Mouse (Mus musculus) left cerebral cortex, postnatal 10 days (tissue): ENCODE measurements around the gene Sirt1. TPM values are rescaled to one million over a fixed set of nuclear protein-coding genes. Genes with fewer than 3 reads are reported as not detected.
"Not testable (repeated sequence)": the region's sequence is repeated elsewhere in the genome, so short reads cannot be mapped to it uniquely, and the experiment has no call there.

Experiments
- DNase-seq, 2 experiments: peaks; one replicate each; pipeline ENCODE4 v3.0.0; 2021 to 2022; ENCODE audit warnings: low spot score in 2 of 2, mixed read lengths in 1 of 2; ENCODE audit errors: extremely low spot score in 1 of 2
- intact Hi-C: fragments of 180-260 bp; cut with DNase I; formaldehyde crosslinking; loops from one replicate; pipeline ENCODE4 v1.15.1; 2025
- total RNA-seq, 2 experiments: library from RNA; stranded (reverse); gene quantifications; 2 replicates each; pipeline ENCODE4 v1.2.3; 2021

Gene Sirt1
- total RNA-seq, 2 experiments from 2014 or later = 12.8 TPM

DNA sequence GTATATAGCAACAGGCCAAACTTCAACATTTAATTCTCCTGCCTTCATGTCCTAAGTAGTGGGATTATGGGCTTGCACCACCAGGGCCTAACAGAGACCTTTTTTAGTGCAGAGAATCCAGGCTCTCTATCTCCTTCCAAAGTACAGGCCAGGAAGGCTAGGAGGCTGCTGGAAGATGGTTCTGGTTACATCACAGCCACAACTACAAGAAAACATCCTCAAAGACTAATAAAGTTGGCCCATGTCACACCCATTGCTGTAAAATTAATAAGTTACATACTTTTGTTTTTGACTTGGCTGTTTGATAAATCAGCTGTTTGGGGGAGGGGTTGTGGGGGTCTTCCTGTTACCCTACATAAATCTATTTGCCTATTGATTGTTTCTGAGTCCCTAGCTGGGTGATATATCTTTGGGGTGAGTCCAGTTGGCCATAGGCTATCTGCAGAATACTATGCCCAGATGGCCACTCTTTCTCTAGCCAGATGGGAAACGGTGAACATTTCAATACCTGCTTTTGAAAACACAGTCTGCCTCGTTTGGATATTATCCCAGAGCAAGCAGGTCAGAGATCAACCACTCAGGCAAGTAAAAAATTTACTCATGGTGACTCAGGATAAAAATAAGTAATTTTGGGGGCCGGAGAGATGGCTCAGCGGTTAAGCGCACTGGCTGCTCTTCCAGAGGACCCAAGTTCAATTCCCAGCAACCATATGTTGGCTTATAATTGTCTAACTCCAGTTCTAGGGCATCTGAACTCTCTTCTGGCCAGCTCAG lies 21.4 kb upstream of the Sirt1 start:
- no peak for DNase-seq
- intact Hi-C loops = no loop called here

DNA sequence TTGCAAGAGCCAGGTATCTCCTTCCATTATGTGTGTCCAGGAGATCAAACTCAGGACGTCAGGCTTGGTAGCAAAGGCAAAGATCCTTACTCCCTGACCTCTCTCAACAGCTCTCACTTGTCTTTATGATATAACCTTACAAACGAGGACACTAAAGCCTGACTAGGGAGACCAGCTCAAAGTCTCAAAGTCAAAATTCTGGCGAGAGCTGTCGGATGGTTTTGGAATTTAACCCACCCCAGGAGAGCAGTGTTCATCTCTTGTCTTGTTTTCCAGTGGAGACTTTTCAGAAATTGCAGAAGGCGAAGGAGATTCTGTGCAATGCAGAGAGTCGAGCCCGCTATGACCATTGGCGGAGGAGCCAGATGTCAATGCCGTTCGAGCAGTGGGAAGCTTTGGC lies 15.5 kb upstream of the Sirt1 start:
- intact Hi-C loops = no loop called here
- no peak for DNase-seq

DNA sequence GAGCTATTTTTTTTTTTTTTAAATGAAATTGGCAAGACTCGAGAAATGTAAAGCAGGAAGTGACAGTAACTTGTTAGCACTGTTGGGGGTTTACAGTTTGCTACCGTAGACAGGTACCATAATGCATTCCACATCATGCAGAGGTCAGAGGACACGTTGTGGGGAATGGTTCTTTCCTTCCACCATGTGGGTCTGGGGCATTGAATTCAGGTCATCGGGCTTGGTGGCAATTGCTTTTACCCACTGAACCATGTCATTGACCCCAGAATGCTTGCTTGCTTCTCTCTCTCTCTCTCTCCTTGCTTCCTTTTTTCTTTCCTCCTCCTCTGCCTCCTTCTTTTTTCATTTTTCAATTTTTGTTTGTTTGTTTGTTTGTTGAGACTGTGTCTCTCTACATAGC lies 7.4 kb upstream of the Sirt1 start:
- intact Hi-C loops = no loop called here

DNA sequence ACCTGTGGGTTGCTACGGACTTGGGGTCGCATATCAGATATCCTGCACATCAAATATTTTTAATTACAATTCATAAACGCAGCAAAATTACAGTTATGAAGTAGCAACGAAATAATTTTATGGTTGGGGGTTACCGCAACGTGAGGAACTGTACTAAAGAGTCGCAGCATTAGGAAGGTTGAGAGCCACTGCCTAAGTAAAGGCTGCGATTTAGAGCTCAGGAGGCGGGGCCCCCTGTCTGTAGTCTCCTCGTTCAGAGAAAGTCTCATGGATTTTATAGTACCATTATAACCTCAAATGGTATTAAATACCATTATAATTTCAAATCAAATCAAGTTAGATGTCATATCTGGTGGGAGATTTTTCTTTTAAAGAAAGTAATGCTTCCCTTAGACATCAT lies 5.5 kb upstream of the Sirt1 start:
- no peak for DNase-seq
- intact Hi-C loops = no loop called here

More for the DNA sequence above, 7.4 kb upstream of the Sirt1 start:
- DNase-seq = no peak

DNA sequence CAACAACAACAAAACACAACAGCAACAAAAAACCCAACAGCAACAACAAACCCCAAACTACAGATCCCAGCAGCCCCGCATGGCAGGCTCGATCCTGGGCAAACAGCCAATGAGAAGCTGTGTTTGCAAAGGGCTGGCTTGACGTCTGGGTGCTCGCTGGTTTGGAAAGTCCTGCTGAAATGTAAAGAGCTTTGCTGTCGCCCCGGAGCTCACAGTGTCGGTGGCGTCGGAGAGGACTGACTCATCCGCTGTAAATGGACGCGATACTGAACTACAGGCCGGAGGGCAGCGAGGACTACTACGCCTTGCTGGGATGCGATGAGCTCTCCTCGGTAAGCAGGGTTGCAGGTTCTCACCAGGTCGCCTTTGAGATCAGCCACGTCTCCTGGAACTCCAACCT lies 4.9 kb upstream of the Sirt1 start:
- peak; percentile 86 to 88 for DNase-seq
- intact Hi-C loops = no loop called here

DNA sequence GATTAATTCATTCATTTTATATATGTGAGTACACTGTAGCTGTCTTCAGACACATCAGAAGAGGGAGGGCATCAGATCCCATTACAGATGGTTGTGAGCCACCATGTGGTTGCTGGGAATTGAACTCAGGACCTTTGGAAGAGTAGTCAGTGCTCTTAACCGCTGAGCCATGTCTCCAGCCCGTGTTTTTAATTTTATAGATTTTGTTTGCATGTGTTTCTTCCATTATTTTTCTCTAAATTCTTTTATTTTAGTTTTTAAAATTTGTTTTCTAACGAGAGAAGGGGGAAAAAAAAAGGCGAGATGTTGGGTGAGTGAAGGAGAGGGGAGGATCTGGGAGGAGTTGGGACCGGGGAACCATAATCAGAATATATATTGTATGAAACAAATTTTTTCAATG lies 4.4 kb upstream of the Sirt1 start:
- intact Hi-C loops, DNase-seq: not testable (repeated sequence)

DNA sequence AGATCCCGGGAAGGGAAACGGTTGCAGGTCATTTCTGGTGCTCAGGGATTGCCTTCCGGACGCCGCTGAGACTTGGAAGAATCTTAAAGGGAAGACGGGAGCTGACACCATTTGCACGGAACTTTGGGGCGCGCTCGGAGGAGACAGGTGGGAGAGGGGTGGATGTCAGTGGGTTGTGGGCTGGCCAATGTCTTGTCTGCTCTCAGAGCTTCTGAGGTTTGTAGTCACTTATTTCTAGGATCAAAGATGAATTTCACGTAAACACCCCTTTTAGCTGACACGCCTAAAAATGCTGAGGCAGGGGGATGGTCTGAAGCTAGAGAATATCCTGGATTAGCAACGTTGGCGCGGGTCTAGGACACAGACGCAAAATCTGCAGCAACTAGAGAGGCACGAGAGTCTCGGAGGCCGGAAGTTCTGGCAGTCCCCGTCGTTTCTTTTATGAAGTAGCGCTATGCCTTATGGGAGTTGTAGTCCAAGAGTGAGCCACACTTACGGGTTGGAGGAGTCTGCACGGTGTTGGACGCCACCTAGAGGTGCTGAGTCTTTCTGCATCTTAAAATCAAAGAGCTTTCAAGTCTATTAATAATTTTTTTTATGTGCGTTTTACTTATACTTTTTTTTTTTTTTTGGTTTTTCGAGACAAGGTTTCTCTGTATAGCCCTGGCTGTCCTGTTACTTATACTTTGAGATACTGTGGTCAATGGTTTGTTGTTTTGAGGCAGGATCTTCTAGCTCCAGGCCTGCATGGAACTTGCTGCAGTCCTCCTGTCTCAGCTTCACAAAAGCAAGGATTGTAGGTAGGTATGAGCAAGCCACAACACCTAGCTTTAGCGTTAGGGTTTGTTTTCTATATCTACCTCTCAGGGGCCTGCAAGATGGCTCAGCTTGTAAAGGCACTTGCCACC lies 1.1 kb upstream of the Sirt1 start, which contains the start of gene Dnajc12:
Dnajc12 (plus strand) TSS at position 72 of the 908 bp plus-strand sequence.
- peak; percentile 88 to 89 for DNase-seq
- intact Hi-C loops = no loop called here

DNA sequence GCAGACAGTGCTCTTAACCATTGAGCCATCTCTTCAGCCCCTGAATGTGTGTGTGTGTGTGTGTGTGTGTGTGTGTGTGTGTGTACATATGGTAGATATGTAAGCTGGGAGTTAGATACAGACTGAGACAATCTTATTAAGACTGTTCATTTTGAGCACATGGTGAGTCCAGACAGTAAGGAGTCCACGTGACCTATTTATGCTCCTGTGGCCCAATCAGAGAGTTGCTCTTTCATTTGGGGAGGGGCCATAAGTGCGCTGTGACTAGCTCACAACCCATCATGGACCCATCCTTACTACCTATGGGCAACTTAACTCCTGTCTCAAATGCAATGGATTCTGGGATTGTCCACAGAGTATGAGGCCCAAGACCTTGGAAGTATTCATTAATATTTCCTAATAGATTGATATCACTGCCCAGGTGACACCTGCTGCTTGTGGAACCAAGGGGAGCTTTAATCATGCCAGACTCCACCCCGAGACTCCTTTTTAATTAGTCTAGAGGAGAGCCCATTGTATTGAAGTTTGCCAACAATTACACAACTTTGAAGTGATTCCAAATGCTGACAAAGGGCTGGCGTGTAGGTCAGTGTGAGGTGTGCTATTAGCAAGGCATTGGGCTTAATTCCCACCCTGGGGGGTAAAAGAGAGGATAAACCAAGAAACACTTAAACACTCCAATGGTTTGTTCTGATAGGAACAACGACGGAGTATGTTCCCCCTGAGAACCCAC lies 2.4 kb downstream of the Sirt1 start:
- no peak for DNase-seq
- intact Hi-C loops = loop anchor here (5.0 to 10.0 kb wide), 3 partner anchors 42 to 344 kb away; no protein-coding TSS in a partner anchor

DNA sequence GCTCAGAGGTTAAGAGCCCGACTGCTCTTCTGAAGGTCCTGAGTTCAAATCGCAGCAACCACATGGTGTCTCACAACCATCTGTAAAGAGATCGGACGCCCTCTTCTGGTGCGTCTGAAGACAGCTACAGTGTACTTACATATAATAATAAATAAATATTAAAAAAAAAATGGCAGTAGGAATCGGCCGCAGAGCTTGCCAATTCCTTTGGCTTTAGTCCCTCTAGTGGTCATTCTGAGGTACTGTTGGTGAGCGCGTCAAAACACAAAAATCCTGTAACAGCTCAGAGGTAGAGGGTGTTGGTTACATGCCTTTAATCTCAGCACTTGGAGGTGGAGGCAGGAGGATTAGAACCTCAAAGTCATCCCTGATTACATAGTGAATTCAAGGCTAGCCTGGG lies 4.0 kb downstream of the Sirt1 start:
- intact Hi-C loops = loop anchor here (5.0 to 10.0 kb wide), 3 partner anchors 40 to 343 kb away; no protein-coding TSS in a partner anchor
- peak; percentile 48 to 66 for DNase-seq

DNA sequence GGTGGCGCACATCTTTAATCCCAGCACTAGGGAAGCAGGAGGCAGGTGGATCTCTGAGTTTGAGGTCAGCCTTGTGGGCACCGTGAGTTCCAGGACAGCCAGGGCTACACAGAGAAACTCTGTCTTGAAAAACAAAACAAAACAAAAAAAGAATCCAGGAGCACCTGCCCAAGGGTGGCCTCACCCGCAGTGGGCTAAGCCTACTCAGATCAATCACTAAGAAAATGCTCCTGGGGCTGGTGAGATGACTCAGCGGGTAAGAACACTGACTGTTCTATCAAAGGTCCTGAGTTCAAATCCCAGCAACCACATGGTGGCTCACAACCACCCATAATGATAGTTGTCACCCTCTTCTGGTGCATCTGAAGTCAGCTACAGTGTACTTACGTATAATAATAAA lies 5.2 kb downstream of the Sirt1 start:
- no peak for DNase-seq
- intact Hi-C loops = loop anchor here (5.0 to 10.0 kb wide), 3 partner anchors 39 to 342 kb away; no protein-coding TSS in a partner anchor

DNA sequence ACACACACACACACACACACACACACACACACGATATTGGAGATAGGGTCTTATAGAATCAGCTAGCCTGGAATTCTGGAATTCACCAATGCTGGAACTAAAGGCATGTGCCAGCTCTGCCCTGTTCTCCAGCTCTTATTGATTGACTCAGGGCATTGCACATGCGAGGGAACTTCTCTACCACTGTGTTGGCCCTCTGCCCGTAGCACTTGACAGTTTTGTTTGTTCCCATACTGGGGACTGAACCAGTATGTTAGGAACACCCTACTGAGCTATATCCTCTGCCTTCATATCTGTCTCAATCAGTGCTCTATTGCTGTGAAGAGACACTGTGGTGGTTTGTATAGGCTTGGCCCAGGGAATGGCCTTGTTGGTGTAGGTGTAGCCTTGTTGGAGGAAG lies 13.5 kb downstream of the Sirt1 start:
- intact Hi-C loops = no loop called here
- no peak for DNase-seq

DNA sequence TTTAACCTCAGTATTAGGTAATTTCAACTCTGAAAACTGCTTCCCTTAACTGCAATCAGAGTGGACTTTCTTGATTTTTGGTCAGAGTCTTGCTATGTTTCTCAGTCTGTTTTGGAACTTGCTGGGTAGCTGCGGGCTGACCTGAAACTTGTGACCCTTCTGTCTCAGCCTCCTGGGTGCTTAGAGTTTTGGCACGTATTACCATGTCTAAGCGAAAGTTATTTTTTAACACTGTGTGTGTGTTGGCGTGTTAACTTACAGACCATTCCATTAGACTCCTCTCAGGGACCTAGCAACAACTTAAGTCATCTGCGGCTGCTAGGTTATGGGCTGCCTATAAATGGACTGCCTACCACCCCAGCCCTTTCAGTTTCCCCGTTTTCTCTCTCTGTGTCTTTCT lies 14.1 kb downstream of the Sirt1 start:
- DNase-seq = no peak
- intact Hi-C loops = no loop called here

DNA sequence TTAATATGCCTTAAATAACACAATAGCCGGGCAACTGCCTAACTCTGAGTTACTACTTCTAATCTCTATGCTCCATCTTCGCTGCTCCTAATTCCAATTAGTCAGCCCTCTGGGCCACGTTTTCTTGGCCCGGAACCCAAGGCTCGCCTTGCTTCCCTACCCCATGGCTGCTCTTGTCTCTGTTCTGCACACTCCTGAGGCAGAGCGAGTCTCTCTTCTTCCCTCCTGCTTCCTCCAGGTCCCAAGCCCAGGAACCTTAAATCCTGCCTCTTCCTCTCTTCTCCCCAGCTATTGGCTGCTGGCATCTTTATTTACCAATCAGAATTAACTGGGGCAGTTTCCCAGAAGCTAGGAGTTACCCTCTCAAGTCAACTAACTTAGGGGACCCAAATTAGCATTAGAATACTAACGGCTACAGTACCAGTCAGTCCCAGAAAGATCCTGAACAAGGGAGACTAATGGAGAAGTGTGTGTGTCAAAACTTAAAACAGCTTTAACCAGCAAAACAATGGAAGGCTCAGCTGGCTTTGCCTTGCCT lies 15.5 kb downstream of the Sirt1 start:
- intact Hi-C loops = no loop called here
- no peak for DNase-seq

DNA sequence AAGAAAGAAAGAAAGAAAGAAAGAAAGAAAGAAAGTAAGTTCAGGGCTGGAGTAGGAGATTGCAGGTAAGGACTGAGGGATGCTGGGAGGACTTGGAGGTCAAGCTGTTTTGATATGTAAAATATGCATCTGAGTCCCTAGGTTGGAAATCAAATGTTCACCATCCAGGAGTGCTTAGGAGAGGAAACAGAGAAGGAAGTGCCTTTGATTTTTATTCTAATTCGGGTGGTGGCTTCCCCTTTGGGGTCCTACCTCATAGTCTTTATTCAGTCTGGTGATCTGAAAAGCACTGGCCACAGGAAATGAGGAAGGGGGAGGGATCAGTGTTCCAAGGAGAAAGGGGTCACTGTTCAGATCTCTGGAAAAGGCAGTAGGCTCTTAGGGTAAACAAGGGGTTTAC lies 21.0 kb downstream of the Sirt1 start:
- intact Hi-C loops = no loop called here
- DNase-seq = no peak

DNA sequence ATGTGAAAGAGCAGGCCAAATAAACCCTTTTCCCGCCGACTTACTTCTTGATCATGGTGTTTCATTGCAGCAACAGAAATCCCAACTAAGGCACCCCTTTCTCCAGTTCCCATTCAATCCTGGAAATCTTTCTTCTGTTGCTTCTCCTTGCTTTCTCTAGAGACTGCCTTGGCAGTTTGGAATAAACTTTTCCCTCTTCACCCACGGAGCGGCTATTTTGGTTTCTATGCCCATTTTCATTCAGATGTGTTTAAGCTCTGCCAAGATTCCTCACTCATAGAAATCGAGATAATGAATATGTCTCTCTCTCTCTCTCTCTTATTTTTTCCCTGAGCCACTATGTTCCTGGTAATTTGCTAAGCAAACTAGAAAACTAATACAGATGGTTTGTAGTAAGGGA lies 29.4 kb downstream of the Sirt1 start:
- intact Hi-C loops = no loop called here
- DNase-seq = peak in 1 of 2 experiments; percentile 16

DNA sequence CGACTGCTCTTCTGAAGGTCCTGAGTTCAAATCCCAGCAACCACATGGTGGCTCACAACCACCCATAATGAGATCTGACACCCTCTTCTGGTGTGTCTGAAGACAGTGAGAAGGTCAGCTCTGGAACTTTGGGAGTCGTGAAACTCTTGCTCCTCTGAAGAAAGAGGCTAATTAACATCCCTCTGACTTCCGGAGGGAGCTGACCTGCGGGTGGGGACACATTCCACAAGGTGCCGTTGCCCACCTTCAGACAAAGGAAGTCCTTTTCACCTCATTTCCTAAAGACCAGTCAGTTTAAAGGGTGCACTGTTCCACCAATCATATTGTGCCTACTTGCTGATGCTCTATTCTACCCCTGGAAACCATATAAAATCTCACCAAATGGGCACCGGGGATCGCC lies 30.4 kb downstream of the Sirt1 start:
- intact Hi-C loops, DNase-seq: not testable (repeated sequence)

DNA sequence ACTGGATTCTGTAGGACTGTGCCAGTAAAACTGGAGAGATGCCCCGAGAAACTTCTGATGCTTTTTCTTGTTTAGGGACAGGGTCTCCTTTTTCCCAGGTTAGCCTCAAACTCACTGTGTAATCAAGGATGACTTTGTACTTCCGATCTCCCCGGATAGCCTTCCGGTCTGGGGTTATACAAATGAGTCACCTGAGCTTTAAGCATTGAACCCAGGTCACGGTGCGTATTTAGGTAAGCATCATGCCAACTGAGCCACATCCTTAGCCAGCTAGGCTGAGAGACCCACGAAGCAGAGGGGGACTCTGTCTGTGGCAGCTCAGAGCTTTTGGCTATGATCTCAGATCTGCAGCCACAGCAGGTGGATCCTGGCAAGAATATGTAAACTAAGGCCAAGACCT lies 30.8 kb downstream of the Sirt1 start:
- no peak for DNase-seq
- intact Hi-C loops = no loop called here

DNA sequence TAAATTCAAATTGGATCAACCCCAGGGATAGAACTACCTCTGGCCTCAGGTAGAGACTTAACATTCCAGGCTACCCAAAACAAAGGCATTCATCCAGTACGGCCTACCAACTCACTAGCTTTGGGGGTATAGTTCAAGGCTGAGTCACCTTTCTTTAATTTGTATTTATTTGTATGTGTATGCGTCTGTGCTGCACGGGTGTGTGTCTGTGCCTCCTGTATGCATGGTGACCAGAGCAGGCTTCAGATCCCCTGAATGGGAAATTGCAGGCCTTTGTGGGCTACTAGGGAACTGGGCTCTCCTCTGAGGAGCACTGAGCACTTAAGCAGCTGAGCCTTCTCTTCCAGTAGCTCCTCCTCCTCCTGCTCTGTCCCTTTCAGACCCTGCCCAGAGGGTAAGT lies 33.2 kb downstream of the Sirt1 start:
- intact Hi-C loops = no loop called here

DNA sequence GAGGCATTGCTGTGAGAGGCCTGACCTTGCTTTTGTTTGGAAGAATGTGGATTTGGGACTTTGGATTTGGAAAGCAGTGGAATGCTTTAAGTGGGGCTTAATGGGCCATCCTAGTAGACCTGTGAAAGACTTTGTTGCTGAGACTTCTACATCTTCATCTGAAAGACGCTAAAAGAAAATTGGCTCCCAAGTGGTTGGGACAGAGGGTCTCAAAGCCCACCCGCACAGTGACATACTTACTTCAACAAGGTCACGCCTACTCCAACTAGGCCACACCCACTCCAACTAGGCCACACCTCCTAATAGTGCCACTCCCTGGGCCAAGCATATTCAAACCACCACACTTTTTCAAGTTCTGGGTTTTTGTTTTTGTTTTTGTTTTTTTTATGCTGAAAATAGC lies 36.8 kb downstream of the Sirt1 start:
- intact Hi-C loops = no loop called here
- no peak for DNase-seq

More for the DNA sequence above, 33.2 kb downstream of the Sirt1 start:
- no peak for DNase-seq
